ENCODE assay signal across 9 mouse cellular contexts in genomic region chr6:67077477-67077876, GRCm38 (mm10). TPM values are rescaled to one million over a fixed set of nuclear protein-coding genes. Genes with fewer than 3 reads are reported as not detected.
A peak's percentile ranks its signal among the peaks of the same experiment; 100 is the strongest.
DNase-seq lines count a peak whose midpoint lies in the region; ATAC-seq lines count a peak whose summit lies in the region.
"Had no signal": no experiment of that assay in that cellular context is flagged by ENCODE, and none has a peak within 500 bp of the region (broad histone marks: within the 10 kb centered on the region; RNA-seq: fewer than 3 reads in every experiment).

No protein-coding gene starts in this region.

- H3K27me3 ChIP-seq in heart, embryonic 11.5 days (ENCODE audit: control insufficient read depth, insufficient read depth, low read length), result no peaks in the 10 kb centered on the region
- no peaks in the 10 kb centered on the region for H3K27me3 ChIP-seq in embryonic facial prominence, embryonic 13.5 days
- no peaks in the 10 kb centered on the region for H3K27me3 ChIP-seq in kidney, embryonic 14.5 days (ENCODE audit: control insufficient read depth, insufficient read depth, low read length)
- no peaks in the 10 kb centered on the region for H3K27me3 ChIP-seq in midbrain, embryonic 13.5 days

- H3K9me3 ChIP-seq in heart, embryonic 11.5 days (replicated peaks; ENCODE audit: control insufficient read depth, low read length), result no peaks in the 10 kb centered on the region
- H3K9me3 ChIP-seq in embryonic facial prominence, embryonic 13.5 days, result no peaks in the 10 kb centered on the region
- H3K9me3 ChIP-seq in kidney, embryonic 14.5 days (ENCODE audit: control insufficient read depth, low read length), result no peaks in the 10 kb centered on the region
- no peaks in the 10 kb centered on the region for H3K9me3 ChIP-seq in midbrain, embryonic 13.5 days

- H3K4me2 ChIP-seq in heart, embryonic 11.5 days, result no peak overlapping the region
- H3K4me2 ChIP-seq in embryonic facial prominence, embryonic 13.5 days, result no peak overlapping the region
- no peak overlapping the region for H3K4me2 ChIP-seq in kidney, embryonic 14.5 days (replicated peaks; ENCODE audit: low read depth, low read length)
- no peak overlapping the region for H3K4me2 ChIP-seq in midbrain, embryonic 13.5 days (replicated peaks)

- whole genome bisulfite sequencing in heart, embryonic 11.5 days (ENCODE audit: insufficient replicate concordance), result 28% methylated on average over 3 of the region's 3 CpGs
- 28% methylated on average over 3 of the region's 3 CpGs for WGBS in embryonic facial prominence, embryonic 13.5 days
- WGBS in kidney, embryonic 14.5 days, result 24% methylated on average over 3 of the region's 3 CpGs
- WGBS in midbrain, embryonic 13.5 days, result 74% methylated on average over 3 of the region's 3 CpGs

- peak; percentile 98 for DNase-seq in heart, adult 11 months
- peak; percentile 28 for DNase-seq in lung, postnatal 25 days (ENCODE audit: low spot score)
- no peak for DNase-seq in spleen, postnatal 4 days (ENCODE audit: low spot score in 2 of 2)
- no peak for DNase-seq in ovary, postnatal 36 days (ENCODE audit: low spot score)

- no peaks in the 10 kb centered on the region for H3K36me3 ChIP-seq in heart, embryonic 11.5 days (ENCODE audit: control insufficient read depth, insufficient read depth, low read length)
- H3K36me3 ChIP-seq in embryonic facial prominence, embryonic 13.5 days, result no peaks in the 10 kb centered on the region
- no peaks in the 10 kb centered on the region for H3K36me3 ChIP-seq in kidney, embryonic 14.5 days (ENCODE audit: control insufficient read depth, insufficient read depth, low read length)
- no peaks in the 10 kb centered on the region for H3K36me3 ChIP-seq in midbrain, embryonic 13.5 days

- H3K4me3 ChIP-seq in heart, embryonic 11.5 days (ENCODE audit: low read depth, low read length), result no peak overlapping the region
- no peak overlapping the region for H3K4me3 ChIP-seq in embryonic facial prominence, embryonic 13.5 days
- no peak overlapping the region for H3K4me3 ChIP-seq in kidney, embryonic 14.5 days (ENCODE audit: low read length)
- no peak overlapping the region for H3K4me3 ChIP-seq in midbrain, embryonic 13.5 days (replicated peaks)

- H3K9ac ChIP-seq in heart, embryonic 11.5 days (ENCODE audit: low read depth, low read length), result no peak overlapping the region
- H3K9ac ChIP-seq in embryonic facial prominence, embryonic 13.5 days, result no peak overlapping the region
- no peak overlapping the region for H3K9ac ChIP-seq in kidney, embryonic 14.5 days (ENCODE audit: low read depth, low read length)
- no peak overlapping the region for H3K9ac ChIP-seq in midbrain, embryonic 13.5 days (replicated peaks)

- ATAC-seq in heart, embryonic 11.5 days (replicated peaks; ENCODE audit: insufficient number of reproducible peaks, low FRiP score, low TSS enrichment), result no peak
- ATAC-seq in embryonic facial prominence, embryonic 13.5 days (ENCODE audit: insufficient number of reproducible peaks, insufficient read depth, low FRiP score, low TSS enrichment, low read depth), result no peak
- ATAC-seq in kidney, embryonic 14.5 days (ENCODE audit: low FRiP score, low TSS enrichment), result no peak
- no peak for ATAC-seq in midbrain, embryonic 13.5 days
- ATAC-seq: forebrain, embryonic 16.5 days had no signal

- H3K4me1 ChIP-seq in heart, embryonic 11.5 days (ENCODE audit: control insufficient read depth, insufficient read depth, low read length), result no peaks in the 10 kb centered on the region
- peaks cover 7% of the 10 kb centered on the region for H3K4me1 ChIP-seq in embryonic facial prominence, embryonic 13.5 days
- H3K4me1 ChIP-seq in kidney, embryonic 14.5 days (ENCODE audit: control insufficient read depth, insufficient read depth, low read length), result peaks cover 12% of the 10 kb centered on the region
- H3K4me1 ChIP-seq in midbrain, embryonic 13.5 days (replicated peaks), result no peaks in the 10 kb centered on the region

- no peak overlapping the region for H3K27ac ChIP-seq in heart, embryonic 11.5 days (ENCODE audit: low read depth, low read length)
- 0 out of 2 replicates have a peak overlapping the region, but pooled peaks have one; percentile 0 for H3K27ac ChIP-seq in embryonic facial prominence, embryonic 13.5 days
- 0 out of 2 replicates have a peak overlapping the region, but pooled peaks have one; percentile 30 for H3K27ac ChIP-seq in kidney, embryonic 14.5 days (ENCODE audit: low read depth, low read length)
- H3K27ac ChIP-seq in midbrain, embryonic 13.5 days, result no peak overlapping the region

RNA-seq across cellular contexts. Expression of gene Gadd45a, which starts 40.2 kb away (rescaled TPM):
- polyA plus RNA-seq in heart, embryonic 11.5 days (2014; fragmentation: Nextera tagmentation; extraction: Ambion mirVana), result 9.8 and 12.5 TPM in 2 replicates
- polyA plus RNA-seq in embryonic facial prominence, embryonic 13.5 days (2015; fragmentation: Nextera tagmentation; extraction: Ambion mirVana), result 15.7 and 19.7 TPM in 2 replicates
- 29.3 and 36.0 TPM in 2 replicates for polyA plus RNA-seq in kidney, embryonic 14.5 days (2014; fragmentation: Nextera tagmentation; extraction: Ambion mirVana)
- 18.6 and 21.1 TPM in 2 replicates for polyA plus RNA-seq in midbrain, embryonic 13.5 days (2015; fragmentation: Nextera tagmentation; extraction: Ambion mirVana)

Comparison
In these comparisons a context has a peak if more than half of its experiments do, and no peak if none do; other contexts are left out.
1. DNase-seq: peak in heart, adult 11 months (single experiment) and lung, postnatal 25 days (single experiment); none in spleen, postnatal 4 days (0 of 2) and ovary, postnatal 36 days (single experiment).
2. H3K27ac ChIP-seq: peak in embryonic facial prominence, embryonic 13.5 days (single experiment) and kidney, embryonic 14.5 days (single experiment); none in heart, embryonic 11.5 days (single experiment) and midbrain, embryonic 13.5 days (single experiment).